In the genomic region with DNA sequence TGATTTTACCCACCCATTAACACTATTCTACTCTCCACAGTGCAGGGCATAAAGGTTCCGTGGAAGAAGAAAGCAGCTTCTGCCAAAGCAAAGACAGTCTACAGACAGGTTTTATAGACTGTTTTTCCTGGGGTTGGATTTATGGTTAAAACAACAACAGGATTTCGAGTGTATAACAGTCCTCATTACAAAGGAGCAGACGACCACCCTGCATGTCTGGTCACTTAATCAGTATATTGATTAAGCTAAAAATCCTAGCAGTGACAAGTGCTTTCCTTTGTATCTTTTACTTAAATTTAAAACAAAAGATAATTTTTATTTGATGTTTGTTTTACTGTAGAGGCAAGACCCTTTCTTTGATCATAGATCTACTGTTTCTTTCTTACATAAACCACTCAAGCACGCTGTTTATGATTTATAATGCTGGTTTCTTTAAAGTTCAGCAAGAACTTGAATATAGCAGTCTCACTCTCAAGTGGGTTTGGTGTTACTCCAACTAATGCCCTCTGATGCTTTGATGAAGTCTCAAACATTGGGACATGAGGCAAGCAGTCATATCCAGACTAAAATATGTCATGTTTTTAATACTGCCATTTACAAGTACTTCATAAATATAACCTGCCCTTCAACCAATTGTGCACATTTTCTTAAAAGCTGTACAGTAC, we compare ENCODE assay signal across 24 mouse cellular contexts. TPM values are rescaled to one million over a fixed set of nuclear protein-coding genes. Genes with fewer than 3 reads are reported as not detected.
DNase-seq lines count a peak whose midpoint lies in the region; ATAC-seq and TF ChIP-seq lines count a peak whose summit lies in the region.
"Had no signal": no experiment of that assay in that cellular context is flagged by ENCODE, and none has a peak within 500 bp of the region (broad histone marks: within the 10 kb centered on the region; RNA-seq: fewer than 3 reads in every experiment).

No protein-coding gene starts in this region.

- ATAC-seq in lung, embryonic 14.5 days (ENCODE audit: insufficient read depth), result peak; percentile 87
- ATAC-seq in lung, embryonic 15.5 days (ENCODE audit: borderline replicate concordance, extremely low read depth, low FRiP score, low TSS enrichment), result peak; percentile 81; the same call in 1 of the 2 replicates
- peak; percentile 59 for ATAC-seq in lung, embryonic 16.5 days (ENCODE audit: low read depth)
- no peak for ATAC-seq in lung, postnatal 0 days
- ATAC-seq: activated CD4-positive, CD25-positive, alpha-beta regulatory T cell, adult 4 months; CD4-positive, CD25-positive, alpha-beta regulatory T cell, adult 4 months; Patski had no signal

- WGBS in lung, embryonic 14.5 days, result 39% methylated on average over 4 of the region's 4 CpGs
- WGBS in lung, embryonic 15.5 days, result 29% methylated on average over 4 of the region's 4 CpGs
- WGBS in lung, embryonic 16.5 days, result 36% methylated on average over 4 of the region's 4 CpGs
- WGBS in lung, postnatal 0 days, result 41% methylated on average over 4 of the region's 4 CpGs

- no peak overlapping the region for H3K4me2 ChIP-seq in lung, embryonic 14.5 days
- H3K4me2 ChIP-seq in lung, embryonic 15.5 days, result no peak overlapping the region
- H3K4me2 ChIP-seq in lung, embryonic 16.5 days (ENCODE audit: low read depth, low read length), result no peak overlapping the region
- H3K4me2 ChIP-seq in lung, postnatal 0 days (replicated peaks; ENCODE audit: low read depth, low read length), result no peak overlapping the region

- no peak overlapping the region for H3K4me3 ChIP-seq in gastrocnemius, adult 2 months
- H3K4me3 ChIP-seq in lung, embryonic 14.5 days (ENCODE audit: low read depth, low read length), result no peak overlapping the region
- H3K4me3 ChIP-seq in lung, embryonic 15.5 days, result no peak overlapping the region
- H3K4me3 ChIP-seq in lung, embryonic 16.5 days (ENCODE audit: low read length), result no peak overlapping the region
- H3K4me3 ChIP-seq in lung, postnatal 0 days (ENCODE audit: low read depth, low read length), result no peak overlapping the region

- no peaks in the 10 kb centered on the region for H3K4me1 ChIP-seq in lung, embryonic 14.5 days (ENCODE audit: insufficient read depth)
- no peaks in the 10 kb centered on the region for H3K4me1 ChIP-seq in lung, embryonic 15.5 days
- no peaks in the 10 kb centered on the region for H3K4me1 ChIP-seq in lung, embryonic 16.5 days (replicated peaks; ENCODE audit: control insufficient read depth, insufficient read depth, low read length)
- H3K4me1 ChIP-seq in lung, postnatal 0 days (ENCODE audit: insufficient read depth, low read depth, low read length), result no peaks in the 10 kb centered on the region

- no peak for DNase-seq in gastrocnemius, adult 2 months
- DNase-seq in gastrocnemius, postnatal 14 days, result no peak
- peak; percentile 40 for DNase-seq in lung, embryonic 14.5 days
- no peak for DNase-seq in lung, adult 18-20 months
- DNase-seq in lung, postnatal 4 days, result no peak
- DNase-seq in lung, postnatal 0 days (ENCODE audit: low spot score), result no peak
- DNase-seq: adrenal gland, adult 2 months; adrenal gland, adult 8-10 months; adrenal gland, postnatal 10 days; adrenal gland, postnatal 14 days; adrenal gland, postnatal 25 days; adrenal gland, postnatal 36 days; B cell, adult 2 months; cerebellum, adult 11 months; cerebellum, adult 11-12 months had no signal

- no peaks in the 10 kb centered on the region for H3K9me3 ChIP-seq in lung, embryonic 14.5 days (ENCODE audit: low read depth, low read length)
- H3K9me3 ChIP-seq in lung, embryonic 15.5 days, result no peaks in the 10 kb centered on the region
- no peaks in the 10 kb centered on the region for H3K9me3 ChIP-seq in lung, embryonic 16.5 days (ENCODE audit: control insufficient read depth, low read length)
- no peaks in the 10 kb centered on the region for H3K9me3 ChIP-seq in lung, postnatal 0 days (ENCODE audit: low read length)
- H3K9me3 ChIP-seq: G1E had no signal

- no peak overlapping the region for H3K9ac ChIP-seq in lung, embryonic 14.5 days
- no peak overlapping the region for H3K9ac ChIP-seq in lung, embryonic 15.5 days
- no peak overlapping the region for H3K9ac ChIP-seq in lung, embryonic 16.5 days (ENCODE audit: low read length)
- H3K9ac ChIP-seq in lung, postnatal 0 days (replicated peaks; ENCODE audit: low read depth), result no peak overlapping the region

- TF ChIP-seq CTCF in gastrocnemius, adult 2 months (IDR thresholded peaks at IDR 0.05), result no peak
- TF ChIP-seq CTCF in lung, embryonic 14.5 days (IDR thresholded peaks at IDR 0.05; ENCODE audit: low read depth), result no peak
- TF ChIP-seq CTCF in lung, postnatal 0 days (IDR thresholded peaks at IDR 0.05), result no peak

- peak overlapping the region; percentile 78 for H3K27ac ChIP-seq in gastrocnemius, adult 2 months
- H3K27ac ChIP-seq in lung, embryonic 14.5 days (ENCODE audit: low read depth), result no peak overlapping the region
- H3K27ac ChIP-seq in lung, embryonic 15.5 days, result no peak overlapping the region
- no peak overlapping the region for H3K27ac ChIP-seq in lung, embryonic 16.5 days (ENCODE audit: low read length)
- H3K27ac ChIP-seq in lung, postnatal 0 days (ENCODE audit: low read length), result no peak overlapping the region

- TF ChIP-seq EP300 in lung, postnatal 0 days (IDR thresholded peaks at IDR 0.05), result no peak

- H3K27me3 ChIP-seq in lung, embryonic 14.5 days (ENCODE audit: insufficient read depth, low read length), result no peaks in the 10 kb centered on the region
- no peaks in the 10 kb centered on the region for H3K27me3 ChIP-seq in lung, embryonic 15.5 days
- no peaks in the 10 kb centered on the region for H3K27me3 ChIP-seq in lung, embryonic 16.5 days (ENCODE audit: control insufficient read depth, insufficient read depth, low read depth, low read length)
- H3K27me3 ChIP-seq in lung, postnatal 0 days (replicated peaks; ENCODE audit: insufficient read depth, low read length), result no peaks in the 10 kb centered on the region
- H3K27me3 ChIP-seq: CH12.LX had no signal

- H3K36me3 ChIP-seq in lung, embryonic 14.5 days (ENCODE audit: insufficient read depth), result no peaks in the 10 kb centered on the region
- H3K36me3 ChIP-seq in lung, embryonic 15.5 days, result no peaks in the 10 kb centered on the region
- no peaks in the 10 kb centered on the region for H3K36me3 ChIP-seq in lung, embryonic 16.5 days (ENCODE audit: control insufficient read depth, insufficient read depth, low read length)
- no peaks in the 10 kb centered on the region for H3K36me3 ChIP-seq in lung, postnatal 0 days (ENCODE audit: insufficient read depth, low read length)
- H3K36me3 ChIP-seq: G1E had no signal

- intact Hi-C loops in gastrocnemius, adult 2 months (cut with DNase I), result no loop called here
- intact Hi-C loops in gastrocnemius, postnatal 14 days (cut with DNase I; ENCODE audit: low total_unique reads), result no loop called here

RNA-seq across cellular contexts. Expression of gene Smpx, which starts 10.0 kb away (rescaled TPM):
- 100 to 1,000 TPM; 324 to 381 TPM for total RNA-seq in gastrocnemius, adult 2 months (2021)
- 100 to 1,000 TPM; 453 to 560 TPM for total RNA-seq in gastrocnemius, postnatal 14 days (2021)
- 33.0 and 35.3 TPM in 2 replicates for polyA plus RNA-seq in lung, embryonic 14.5 days (2014; fragmentation: Nextera tagmentation; extraction: Ambion mirVana)
- polyA plus RNA-seq in lung, embryonic 15.5 days (2015; fragmentation: Nextera tagmentation; extraction: Ambion mirVana), result 53.7 and 55.0 TPM in 2 replicates
- 40.3 and 48.1 TPM in 2 replicates for polyA plus RNA-seq in lung, embryonic 16.5 days (2015; fragmentation: Nextera tagmentation; extraction: Ambion mirVana)
- 12.4 and 13.4 TPM in 2 replicates for polyA plus RNA-seq in lung, postnatal 0 days (2015; fragmentation: Nextera tagmentation; extraction: Ambion mirVana)
- total RNA-seq: CH12.LX, ES-E14, G1E, MEL had no signal
- polyA plus RNA-seq: activated CD4-positive, CD25-positive, alpha-beta regulatory T cell, adult 4 months; CD4-positive, CD25-positive, alpha-beta regulatory T cell, adult 4 months; G1E; Patski had no signal
